Mouse (Mus musculus) embryonic fibroblast, embryonic 13.5 days (primary cell): ENCODE data around the gene Zkscan17.

ENCODE experiments used
- CTCF ChIP-seq: IDR thresholded peaks from 2 replicates; pipeline ENCODE4 v1.5.1; 2011; ENCODE audit warnings: mild to moderate bottlenecking, control low read depth, low read length, moderate library complexity, borderline replicate concordance; ENCODE audit not compliant: insufficient read depth
- POLR2A ChIP-seq: IDR thresholded peaks from 2 replicates; pipeline ENCODE4 v1.6.1; 2011; ENCODE audit warnings: low read depth, mild to moderate bottlenecking, control low read depth, low read length, moderate library complexity

- TF ChIP-seq CTCF (no peak), POLR2A (no peak)
Measured at GRCm38 (mm10) chr11:59560906-59561305, 34.4 kb upstream of the Zkscan17 start.
